Mouse (Mus musculus): ENCODE data around the gene Gimap7. TPM values are rescaled to one million over a fixed set of nuclear protein-coding genes. Genes with fewer than 3 reads are reported as not detected.

The Gimap7 gene
- polyA plus RNA-seq, 1 experiment, result not detected

DNA sequence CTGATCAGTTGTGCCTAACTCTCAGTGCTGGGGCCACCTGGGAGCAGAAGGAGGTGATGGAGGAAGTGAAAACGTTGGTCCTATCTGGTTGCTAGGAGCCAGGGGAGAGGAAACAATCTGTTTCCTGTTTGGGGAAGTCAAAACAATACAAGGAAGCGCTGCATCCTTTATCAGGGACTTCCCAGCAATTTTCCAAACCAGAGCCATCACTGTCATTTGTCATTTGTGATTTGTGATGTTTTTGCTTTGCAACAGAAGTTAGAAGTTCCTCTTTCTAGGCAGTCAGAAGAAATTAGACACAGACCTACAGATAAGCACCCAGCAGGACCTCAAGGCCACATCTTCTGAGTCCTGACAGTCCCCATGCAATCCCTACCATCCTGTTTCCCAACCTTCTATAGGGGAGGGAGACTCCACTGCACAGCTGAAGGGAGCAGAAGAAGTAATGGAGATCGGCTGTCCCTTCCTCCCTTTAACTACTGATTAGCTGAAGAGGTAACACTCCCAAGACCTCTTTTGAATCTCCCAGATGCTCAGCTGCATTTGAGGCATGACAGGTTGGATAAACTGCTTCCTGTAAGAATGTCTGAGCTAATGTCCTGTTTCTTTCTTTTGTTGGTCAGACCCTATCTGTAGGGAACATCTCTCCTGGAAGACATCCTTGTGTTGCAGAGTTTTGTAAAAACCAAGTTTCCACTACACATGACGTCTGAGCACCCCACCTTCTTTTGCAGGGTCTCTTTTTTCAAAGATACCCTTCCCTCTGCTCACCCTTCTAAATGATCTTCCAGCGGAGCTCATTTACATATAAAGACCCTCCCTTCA lies 18.0 kb upstream of the Gimap7 start:
- no peaks in the 10 kb centered on the region for H3K27me3 ChIP-seq (ENCODE audit: control insufficient read depth)
- no peaks in the 10 kb centered on the region for H3K4me1 ChIP-seq (ENCODE audit: control insufficient read depth)
- TF ChIP-seq TAL1 (IDR thresholded peaks at IDR 0.05; ENCODE audit: low read length), result no peak
- TF ChIP-seq GATA1 (IDR thresholded peaks at IDR 0.05; ENCODE audit: low read length), result no peak
- no peaks in the 10 kb centered on the region for H3K9me3 ChIP-seq (ENCODE audit: control insufficient read depth, low read length)
- no peaks in the 10 kb centered on the region for H3K36me3 ChIP-seq (ENCODE audit: control insufficient read depth)
- H3K4me3 ChIP-seq (replicated peaks), result no peak overlapping the region

DNA sequence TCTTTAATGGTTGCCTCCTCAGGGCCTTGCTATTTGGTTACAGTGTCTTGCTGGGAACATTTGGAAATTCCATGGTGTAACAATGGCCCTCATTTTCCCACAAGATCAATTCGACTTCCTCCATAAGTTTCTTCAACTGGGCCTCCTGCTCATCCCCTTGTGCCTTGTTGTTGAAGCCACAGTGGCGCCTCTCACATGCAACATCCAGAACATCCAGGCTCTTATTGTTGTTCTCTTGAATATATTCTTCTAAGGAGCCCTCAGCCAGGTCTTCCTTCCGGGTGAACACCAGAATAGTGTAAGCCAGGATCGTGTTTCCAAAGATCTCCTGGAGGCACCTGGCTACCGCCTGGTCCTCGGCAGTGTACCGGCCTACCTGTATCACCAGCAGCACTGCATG lies 16.3 kb upstream of the Gimap7 start:
- H3K27me3 ChIP-seq (ENCODE audit: control insufficient read depth), result no peaks in the 10 kb centered on the region
- H3K4me3 ChIP-seq (replicated peaks), result no peak overlapping the region
- no peaks in the 10 kb centered on the region for H3K36me3 ChIP-seq (ENCODE audit: control insufficient read depth)
- H3K4me1 ChIP-seq (ENCODE audit: control insufficient read depth), result no peaks in the 10 kb centered on the region
- no peaks in the 10 kb centered on the region for H3K9me3 ChIP-seq (ENCODE audit: control insufficient read depth, low read length)
- no peak for TF ChIP-seq GATA1 (IDR thresholded peaks at IDR 0.05; ENCODE audit: low read length)
- TF ChIP-seq TAL1 (IDR thresholded peaks at IDR 0.05; ENCODE audit: low read length), result no peak

DNA sequence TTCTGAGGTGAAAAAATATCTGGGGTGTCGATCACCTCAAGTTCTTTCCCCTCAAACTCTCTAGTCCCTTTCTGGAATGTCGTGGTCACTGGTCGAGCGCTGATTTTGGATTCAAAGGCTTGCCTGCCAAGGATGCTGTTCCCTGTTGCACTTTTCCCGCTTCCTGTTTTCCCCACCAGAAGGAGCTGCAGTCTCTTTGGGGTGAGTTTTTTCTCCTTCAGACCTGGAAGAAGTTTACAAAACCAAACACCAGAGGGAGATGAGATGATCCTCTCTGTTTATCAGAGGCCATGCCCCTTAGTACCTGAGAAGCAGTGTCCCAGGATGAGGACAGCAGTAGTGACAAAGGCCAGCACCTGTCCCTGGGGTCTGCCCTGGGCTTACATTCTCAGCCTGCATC lies 15.8 kb upstream of the Gimap7 start:
- no peak overlapping the region for H3K4me3 ChIP-seq (replicated peaks)
- no peaks in the 10 kb centered on the region for H3K27me3 ChIP-seq (ENCODE audit: control insufficient read depth)
- H3K36me3 ChIP-seq (ENCODE audit: control insufficient read depth), result no peaks in the 10 kb centered on the region
- no peaks in the 10 kb centered on the region for H3K9me3 ChIP-seq (ENCODE audit: control insufficient read depth, low read length)
- no peaks in the 10 kb centered on the region for H3K4me1 ChIP-seq (ENCODE audit: control insufficient read depth)
- TF ChIP-seq GATA1 (IDR thresholded peaks at IDR 0.05; ENCODE audit: low read length) (no peak), TAL1 (IDR thresholded peaks at IDR 0.05; ENCODE audit: low read length) (no peak)

DNA sequence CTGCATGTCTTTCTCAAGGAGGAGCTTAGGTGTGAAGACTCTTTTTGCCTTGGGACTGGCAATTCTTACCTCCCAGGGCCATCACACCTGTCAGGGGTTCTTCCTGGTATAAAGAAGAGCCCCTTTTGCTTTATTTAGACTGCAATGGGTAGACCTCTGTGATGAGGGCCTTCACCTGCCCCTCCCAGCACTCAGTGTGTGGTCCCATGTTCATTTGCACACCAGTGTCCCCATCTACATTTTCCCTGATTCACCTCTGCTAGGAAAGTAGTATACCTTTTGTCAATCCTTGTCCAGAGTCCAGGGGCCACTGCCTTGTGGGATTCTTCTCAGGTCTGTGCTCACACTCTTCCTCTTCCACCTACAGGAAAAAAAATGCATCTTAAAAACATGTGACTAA lies 14.3 kb upstream of the Gimap7 start:
- no peak for TF ChIP-seq GATA1 (IDR thresholded peaks at IDR 0.05; ENCODE audit: low read length)
- no peak for TF ChIP-seq TAL1 (IDR thresholded peaks at IDR 0.05; ENCODE audit: low read length)
- Histone ChIP-seq H3K36me3 (ENCODE audit: control insufficient read depth) (no peaks in the 10 kb centered on the region), H3K27me3 (ENCODE audit: control insufficient read depth) (no peaks in the 10 kb centered on the region), H3K4me1 (ENCODE audit: control insufficient read depth) (no peaks in the 10 kb centered on the region), H3K9me3 (ENCODE audit: control insufficient read depth, low read length) (no peaks in the 10 kb centered on the region), H3K4me3 (replicated peaks) (no peak overlapping the region)

DNA sequence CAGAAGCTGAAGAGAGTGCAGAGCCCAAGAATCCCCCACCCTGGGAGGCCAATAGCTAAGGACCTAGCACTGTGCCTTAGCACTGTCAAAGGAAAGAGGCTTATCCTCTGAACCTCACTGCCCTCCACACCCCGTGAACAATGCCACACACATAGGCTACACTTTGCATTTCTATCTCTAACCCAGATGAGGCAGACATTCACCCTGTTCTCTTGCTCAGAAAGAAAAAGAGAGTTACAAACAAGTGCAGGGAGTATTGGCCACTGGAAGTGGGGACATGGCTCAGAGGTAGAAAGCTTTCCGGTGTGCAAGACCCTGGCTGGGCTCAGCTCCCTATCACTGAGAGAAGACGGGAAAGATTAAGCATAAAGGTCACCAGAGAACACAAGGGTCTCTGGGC lies 12.3 kb upstream of the Gimap7 start:
- no peaks in the 10 kb centered on the region for H3K9me3 ChIP-seq (ENCODE audit: control insufficient read depth, low read length)
- TF ChIP-seq GATA1 (IDR thresholded peaks at IDR 0.05; ENCODE audit: low read length), result no peak
- no peak overlapping the region for H3K4me3 ChIP-seq (replicated peaks)
- H3K27me3 ChIP-seq (ENCODE audit: control insufficient read depth), result no peaks in the 10 kb centered on the region
- H3K36me3 ChIP-seq (ENCODE audit: control insufficient read depth), result no peaks in the 10 kb centered on the region
- H3K4me1 ChIP-seq (ENCODE audit: control insufficient read depth), result no peaks in the 10 kb centered on the region

DNA sequence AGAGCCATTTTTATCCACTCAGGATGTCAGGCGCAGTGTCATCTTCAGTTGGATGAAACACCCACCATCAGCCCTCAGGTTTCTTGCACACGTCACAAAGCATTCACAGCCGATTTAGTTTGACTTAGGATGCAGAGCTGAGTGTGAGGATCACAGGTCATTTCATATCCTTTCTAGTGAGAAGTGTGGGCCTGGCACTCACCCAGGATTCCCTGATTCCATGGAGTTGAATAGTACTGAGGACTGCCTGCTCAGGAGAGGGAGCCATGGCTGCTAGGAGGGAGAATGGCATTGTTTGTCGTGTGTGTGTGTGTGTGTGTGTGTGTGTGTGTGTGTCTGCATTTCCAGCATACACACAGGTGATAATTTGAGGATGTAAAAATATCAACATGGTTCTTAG lies 1.9 kb downstream of the Gimap7 start:
- Histone ChIP-seq H3K27me3 (ENCODE audit: control insufficient read depth) (no peaks in the 10 kb centered on the region), H3K4me3 (replicated peaks) (no peak overlapping the region)
- TF ChIP-seq GATA1 (IDR thresholded peaks at IDR 0.05; ENCODE audit: low read length), result no peak

DNA sequence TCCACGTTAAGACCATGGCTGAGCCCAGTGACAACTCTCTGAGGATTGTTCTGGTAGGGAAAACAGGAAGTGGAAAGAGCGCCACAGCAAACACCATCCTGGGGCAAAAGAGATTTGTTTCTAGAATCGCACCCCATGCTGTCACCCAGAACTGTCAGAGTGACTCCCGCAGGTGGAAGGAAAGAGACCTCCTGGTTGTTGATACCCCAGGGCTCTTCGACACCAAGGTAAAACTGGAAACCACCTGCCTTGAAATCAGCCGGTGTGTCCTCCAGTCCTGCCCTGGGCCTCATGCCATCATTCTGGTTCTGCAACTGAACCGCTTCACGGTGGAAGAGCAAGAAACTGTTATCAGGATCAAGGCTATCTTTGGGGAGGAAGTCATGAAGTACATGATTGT lies 5.0 kb downstream of the Gimap7 start:
- TF ChIP-seq TAL1 (IDR thresholded peaks at IDR 0.05; ENCODE audit: low read length) (no peak), GATA1 (IDR thresholded peaks at IDR 0.05; ENCODE audit: low read length) (no peak)
- H3K9me3 ChIP-seq (ENCODE audit: control insufficient read depth, low read length), result no peaks in the 10 kb centered on the region
- no peak overlapping the region for H3K4me3 ChIP-seq (replicated peaks)
- no peaks in the 10 kb centered on the region for H3K4me1 ChIP-seq (ENCODE audit: control insufficient read depth)
- no peaks in the 10 kb centered on the region for H3K27me3 ChIP-seq (ENCODE audit: control insufficient read depth)
- no peaks in the 10 kb centered on the region for H3K36me3 ChIP-seq (ENCODE audit: control insufficient read depth)

More for the DNA sequence above, 1.9 kb downstream of the Gimap7 start:
- no peaks in the 10 kb centered on the region for H3K9me3 ChIP-seq (ENCODE audit: control insufficient read depth, low read length)
- H3K36me3 ChIP-seq (ENCODE audit: control insufficient read depth), result no peaks in the 10 kb centered on the region
- no peaks in the 10 kb centered on the region for H3K4me1 ChIP-seq (ENCODE audit: control insufficient read depth)

DNA sequence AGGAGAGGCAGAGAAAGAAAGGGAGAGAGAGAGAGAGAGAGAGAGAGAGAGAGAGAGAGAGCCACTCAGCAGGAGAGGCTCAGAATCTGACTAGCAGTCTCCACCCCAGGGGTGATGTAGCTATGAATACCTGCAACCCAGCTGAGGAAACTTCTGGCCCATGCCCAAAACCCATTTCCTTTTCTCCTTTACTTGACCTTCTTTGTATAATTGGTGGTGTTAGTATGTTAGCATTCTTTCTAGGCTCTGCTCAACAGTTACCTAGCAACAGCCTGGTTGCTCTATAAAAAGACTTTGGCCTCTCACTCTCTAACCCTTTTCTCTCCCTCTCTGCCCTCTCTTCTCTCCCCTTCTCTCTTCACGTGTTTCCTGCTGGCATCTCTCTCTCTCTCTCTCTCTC lies 7.1 kb downstream of the Gimap7 start:
- Histone ChIP-seq H3K27me3 (ENCODE audit: control insufficient read depth) (no peaks in the 10 kb centered on the region), H3K9me3 (ENCODE audit: control insufficient read depth, low read length) (no peaks in the 10 kb centered on the region), H3K4me1 (ENCODE audit: control insufficient read depth) (no peaks in the 10 kb centered on the region), H3K36me3 (ENCODE audit: control insufficient read depth) (no peaks in the 10 kb centered on the region), H3K4me3 (replicated peaks) (no peak overlapping the region)
- TF ChIP-seq TAL1 (IDR thresholded peaks at IDR 0.05; ENCODE audit: low read length) (no peak), GATA1 (IDR thresholded peaks at IDR 0.05; ENCODE audit: low read length) (no peak)

DNA sequence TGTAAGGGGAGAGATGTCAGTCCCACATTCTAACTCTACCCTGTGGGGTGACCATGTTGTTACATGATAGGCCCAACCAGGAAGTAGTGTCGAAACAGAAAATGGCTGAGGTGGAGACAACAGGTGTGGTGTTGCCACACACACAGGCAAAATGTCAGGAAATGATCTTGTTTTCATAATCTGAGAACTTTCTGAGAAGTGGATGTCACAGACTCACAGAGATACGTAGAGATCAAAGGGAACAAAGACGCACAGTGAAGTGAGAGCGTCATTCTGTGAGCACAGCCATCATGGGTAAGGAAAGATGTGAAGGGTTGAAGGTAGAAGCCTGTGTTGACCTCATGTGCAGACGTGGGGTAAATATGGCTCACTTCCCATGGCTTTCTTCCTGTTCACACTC lies 9.3 kb downstream of the Gimap7 start:
- no peaks in the 10 kb centered on the region for H3K9me3 ChIP-seq (ENCODE audit: control insufficient read depth, low read length)
- no peak for TF ChIP-seq TAL1 (IDR thresholded peaks at IDR 0.05; ENCODE audit: low read length)
- no peak for TF ChIP-seq GATA1 (IDR thresholded peaks at IDR 0.05; ENCODE audit: low read length)
- no peaks in the 10 kb centered on the region for H3K27me3 ChIP-seq (ENCODE audit: control insufficient read depth)
- H3K4me3 ChIP-seq (replicated peaks), result no peak overlapping the region
- no peaks in the 10 kb centered on the region for H3K36me3 ChIP-seq (ENCODE audit: control insufficient read depth)
- no peaks in the 10 kb centered on the region for H3K4me1 ChIP-seq (ENCODE audit: control insufficient read depth)

DNA sequence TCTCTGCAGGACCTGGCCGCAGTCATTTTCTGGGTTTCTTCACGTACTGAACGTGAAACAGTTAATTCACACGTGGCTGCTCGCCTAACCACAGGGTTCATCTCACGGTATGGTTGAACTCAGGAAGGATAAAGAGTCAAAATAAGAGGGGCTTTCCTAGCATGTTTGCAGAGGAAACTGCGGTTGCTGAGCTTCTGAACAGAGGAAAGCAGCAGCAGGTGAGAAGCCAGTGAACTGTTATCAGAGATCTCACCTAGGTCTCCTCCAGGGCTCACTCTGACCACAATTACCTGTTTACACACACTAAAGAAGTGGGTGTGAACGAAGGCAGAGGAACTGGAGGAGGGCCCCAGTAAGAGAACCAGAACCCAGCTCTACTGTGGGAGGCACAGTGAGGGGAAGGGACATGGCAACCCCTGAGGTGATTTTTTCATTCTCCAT lies 14.5 kb downstream of the Gimap7 start:
- Histone ChIP-seq H3K4me3 (replicated peaks) (no peak overlapping the region), H3K4me1 (ENCODE audit: control insufficient read depth) (no peaks in the 10 kb centered on the region)
- no peak for TF ChIP-seq TAL1 (IDR thresholded peaks at IDR 0.05; ENCODE audit: low read length)
- TF ChIP-seq GATA1 (IDR thresholded peaks at IDR 0.05; ENCODE audit: low read length), result no peak

More for the DNA sequence above, 14.5 kb downstream of the Gimap7 start:
- no peaks in the 10 kb centered on the region for H3K9me3 ChIP-seq (ENCODE audit: control insufficient read depth, low read length)
- no peaks in the 10 kb centered on the region for H3K36me3 ChIP-seq (ENCODE audit: control insufficient read depth)
- H3K27me3 ChIP-seq (ENCODE audit: control insufficient read depth), result no peaks in the 10 kb centered on the region
